Mouse (Mus musculus): ENCODE results near the gene Bmp4. TPM values are rescaled to one million over a fixed set of nuclear protein-coding genes. Genes with fewer than 3 reads are reported as not detected.

Bmp4 gene
- polyA plus RNA-seq, 1 experiment from 2014 or later = 21.3 TPM

DNA sequence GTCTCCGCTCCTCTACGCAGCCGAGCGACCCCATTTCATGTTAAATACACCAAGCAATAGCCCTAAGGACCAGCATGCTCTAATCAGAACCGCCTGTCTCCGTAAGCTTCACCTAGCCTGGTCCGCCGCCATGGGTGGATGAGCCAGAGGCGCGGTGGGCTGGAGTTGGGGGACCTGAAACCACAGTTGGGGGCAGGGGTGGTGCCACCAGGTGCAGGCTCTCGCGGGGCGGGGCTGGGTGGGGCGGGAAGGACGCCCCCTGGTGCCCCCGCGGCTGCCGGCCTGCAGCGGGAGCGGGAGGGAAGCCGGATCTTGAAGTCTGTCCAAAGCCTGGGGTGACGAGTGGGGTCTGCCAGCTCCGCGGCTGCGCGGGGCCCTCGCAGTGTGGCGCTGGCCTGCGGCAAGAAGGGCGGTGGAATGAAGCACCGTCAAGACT lies 10.2 kb downstream of the Bmp4 start:
- TF ChIP-seq CTCF (IDR thresholded peaks at IDR 0.05; ENCODE audit: low read depth) = peak; percentile 38; the same call in 1 of the 2 replicates
- Histone ChIP-seq H3K4me3 (replicated peaks; ENCODE audit: low read depth, low read length) (peak overlapping the region; percentile 19), H3K9me3 (replicated peaks; ENCODE audit: low read length) (no peaks in the 10 kb centered on the region), H3K9ac (ENCODE audit: low read depth, low read length) (peak overlapping the region; percentile 43; the same call in 1 of the 2 replicates), H3K36me3 (ENCODE audit: insufficient read depth, low read length) (peaks cover 7% of the 10 kb centered on the region; the same call in 1 of the 2 replicates), H3K4me2 (ENCODE audit: low read length) (peak overlapping the region; percentile 56), H3K4me1 (replicated peaks; ENCODE audit: insufficient read depth, low read length) (peaks cover 3% of the 10 kb centered on the region; the same call in 1 of the 2 replicates), H3K27me3 (ENCODE audit: insufficient read depth, low read length) (no peaks in the 10 kb centered on the region), H3K27ac (no peak overlapping the region)
- DNase-seq (ENCODE audit: low spot score) (no peak), ATAC-seq (replicated peaks; ENCODE audit: low FRiP score, low read depth) (peak; percentile 58; the same call in 1 of the 2 replicates)
- WGBS = 14% methylated on average over 31 of the region's 31 CpGs

DNA sequence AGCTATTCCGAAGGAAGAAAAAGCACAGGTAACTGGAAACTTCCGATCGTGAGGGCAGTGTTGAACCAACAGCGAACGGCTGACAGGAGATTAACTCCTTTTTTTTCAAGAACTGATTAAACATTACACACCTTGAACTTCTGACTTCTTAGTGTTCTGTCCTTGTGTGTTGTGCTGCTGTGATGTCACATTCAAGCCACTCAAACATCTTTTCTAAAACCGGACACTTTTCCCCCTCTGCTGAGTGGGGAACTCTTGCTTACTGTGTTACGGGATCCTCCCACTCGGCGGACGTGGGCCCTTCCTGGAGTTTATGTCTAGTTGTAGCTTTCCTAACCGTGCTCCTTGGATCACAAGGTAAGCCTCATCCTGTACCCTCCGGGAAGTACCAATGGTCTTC lies 11.2 kb downstream of the Bmp4 start, which contains the start of gene Gm15217:
TSS of gene Gm15217 (plus strand) at position 130 of the 400 bp plus-strand sequence.
- DNase-seq (ENCODE audit: low spot score) = no peak
- Histone ChIP-seq H3K9me3 (replicated peaks; ENCODE audit: low read length) (no peaks in the 10 kb centered on the region), H3K27ac (no peak within 1 kb of the TSS), H3K27me3 (ENCODE audit: insufficient read depth, low read length) (no peaks in the 10 kb centered on the region), H3K4me1 (replicated peaks; ENCODE audit: insufficient read depth, low read length) (no peaks in the 10 kb centered on the region), H3K36me3 (ENCODE audit: insufficient read depth, low read length) (peaks cover 7% of the 10 kb centered on the region; the same call in 1 of the 2 replicates), H3K4me2 (ENCODE audit: low read length) (peak within 1 kb of the TSS; percentile 56), H3K9ac (ENCODE audit: low read depth, low read length) (peak within 1 kb of the TSS; percentile 43; the same call in 1 of the 2 replicates), H3K4me3 (replicated peaks; ENCODE audit: low read depth, low read length) (peak within 1 kb of the TSS; percentile 19)
- no peak for TF ChIP-seq CTCF (IDR thresholded peaks at IDR 0.05; ENCODE audit: low read depth)
- no peak for ATAC-seq (replicated peaks; ENCODE audit: low FRiP score, low read depth)
- 64% methylated on average over 12 of the region's 12 CpGs for WGBS

DNA sequence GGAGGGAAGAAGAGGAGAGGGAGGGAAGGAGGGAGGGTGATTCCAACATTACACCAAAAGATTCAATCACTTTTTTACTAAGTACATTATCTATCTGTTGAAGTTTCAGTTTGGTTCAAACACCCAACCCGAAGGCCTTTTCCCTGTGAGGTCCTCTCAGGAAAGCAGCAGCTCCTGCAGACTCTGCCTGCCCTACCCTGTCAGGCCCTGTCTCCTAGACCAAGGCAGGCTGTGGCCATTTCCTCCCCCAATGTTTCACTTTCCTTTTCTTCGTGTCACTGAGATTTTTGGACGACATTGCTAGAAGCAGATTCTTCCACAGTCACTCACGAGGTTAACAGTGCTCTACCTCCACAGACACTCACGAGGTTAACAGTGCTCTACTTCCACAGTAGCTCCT lies 14.7 kb downstream of the Bmp4 start:
- no peak for TF ChIP-seq CTCF (IDR thresholded peaks at IDR 0.05; ENCODE audit: low read depth)
- no peak overlapping the region for H3K4me2 ChIP-seq (ENCODE audit: low read length)
- H3K36me3 ChIP-seq (ENCODE audit: insufficient read depth, low read length) = no peaks in the 10 kb centered on the region
- no peaks in the 10 kb centered on the region for H3K4me1 ChIP-seq (replicated peaks; ENCODE audit: insufficient read depth, low read length)
- H3K9ac ChIP-seq (ENCODE audit: low read depth, low read length) = no peak overlapping the region
- no peaks in the 10 kb centered on the region for H3K9me3 ChIP-seq (replicated peaks; ENCODE audit: low read length)
- ATAC-seq (replicated peaks; ENCODE audit: low FRiP score, low read depth) (no peak), DNase-seq (ENCODE audit: low spot score) (no peak)
- no peaks in the 10 kb centered on the region for H3K27me3 ChIP-seq (ENCODE audit: insufficient read depth, low read length)
- H3K4me3 ChIP-seq (replicated peaks; ENCODE audit: low read depth, low read length) = no peak overlapping the region
- no peak overlapping the region for H3K27ac ChIP-seq
- 60% methylated on average over 5 of the region's 5 CpGs for WGBS

DNA sequence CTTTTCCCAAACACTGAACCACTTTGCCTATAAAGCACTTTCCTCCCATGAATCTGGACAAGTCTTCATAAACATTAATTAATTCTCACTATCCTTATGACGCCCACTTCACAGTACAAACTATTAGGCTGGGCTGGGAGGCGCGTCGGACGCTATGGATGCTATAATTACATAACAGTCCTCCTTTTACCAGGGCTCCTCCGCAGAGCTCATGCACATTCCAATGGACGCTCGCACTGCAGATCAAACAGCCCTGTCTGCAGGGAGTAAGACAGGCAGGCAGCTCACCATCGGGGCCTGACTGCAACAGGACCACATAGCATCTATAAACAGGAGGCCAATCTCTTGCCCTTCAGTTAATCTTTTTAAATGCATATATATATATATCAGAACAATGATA lies 18.0 kb downstream of the Bmp4 start:
- H3K9ac ChIP-seq (ENCODE audit: low read depth, low read length) = no peak overlapping the region
- H3K27ac ChIP-seq = no peak overlapping the region
- H3K4me2 ChIP-seq (ENCODE audit: low read length) = no peak overlapping the region
- no peak for TF ChIP-seq CTCF (IDR thresholded peaks at IDR 0.05; ENCODE audit: low read depth)
- H3K4me1 ChIP-seq (replicated peaks; ENCODE audit: insufficient read depth, low read length) = no peaks in the 10 kb centered on the region
- WGBS = 37% methylated on average over 9 of the region's 9 CpGs
- no peaks in the 10 kb centered on the region for H3K27me3 ChIP-seq (ENCODE audit: insufficient read depth, low read length)
- no peak for ATAC-seq (replicated peaks; ENCODE audit: low FRiP score, low read depth)
- H3K36me3 ChIP-seq (ENCODE audit: insufficient read depth, low read length) = no peaks in the 10 kb centered on the region
- no peak for DNase-seq (ENCODE audit: low spot score)
- no peaks in the 10 kb centered on the region for H3K9me3 ChIP-seq (replicated peaks; ENCODE audit: low read length)
- H3K4me3 ChIP-seq (replicated peaks; ENCODE audit: low read depth, low read length) = no peak overlapping the region

DNA sequence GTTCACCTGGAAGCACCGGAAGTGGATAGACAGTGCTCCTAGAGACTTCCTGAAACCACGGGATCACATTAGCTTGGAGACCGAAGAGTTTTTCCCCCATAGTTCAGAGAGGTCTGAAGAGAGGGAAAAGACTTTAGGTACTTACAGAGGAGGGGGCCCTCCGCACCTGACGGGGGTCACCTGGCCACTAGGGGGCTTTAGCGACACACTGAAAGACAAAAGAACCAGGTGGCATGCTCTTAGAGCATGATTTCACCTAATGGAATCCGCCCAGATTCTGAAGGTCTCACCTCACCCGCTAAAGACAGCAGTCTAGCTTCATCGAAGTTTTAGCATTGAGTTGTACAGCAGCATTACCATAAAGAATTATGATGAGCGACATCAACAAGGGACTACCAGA lies 27.3 kb downstream of the Bmp4 start:
- no peaks in the 10 kb centered on the region for H3K9me3 ChIP-seq (replicated peaks; ENCODE audit: low read length)
- ATAC-seq (replicated peaks; ENCODE audit: low FRiP score, low read depth) (no peak), DNase-seq (ENCODE audit: low spot score) (no peak)
- peak; percentile 55 for TF ChIP-seq CTCF (IDR thresholded peaks at IDR 0.05; ENCODE audit: low read depth)
- H3K27me3 ChIP-seq (ENCODE audit: insufficient read depth, low read length) = no peaks in the 10 kb centered on the region
- H3K4me3 ChIP-seq (replicated peaks; ENCODE audit: low read depth, low read length) = no peak overlapping the region
- H3K27ac ChIP-seq = no peak overlapping the region
- H3K36me3 ChIP-seq (ENCODE audit: insufficient read depth, low read length) = no peaks in the 10 kb centered on the region
- no peak overlapping the region for H3K4me2 ChIP-seq (ENCODE audit: low read length)
- H3K9ac ChIP-seq (ENCODE audit: low read depth, low read length) = no peak overlapping the region
- 43% methylated on average over 10 of the region's 10 CpGs for WGBS
- no peaks in the 10 kb centered on the region for H3K4me1 ChIP-seq (replicated peaks; ENCODE audit: insufficient read depth, low read length)

DNA sequence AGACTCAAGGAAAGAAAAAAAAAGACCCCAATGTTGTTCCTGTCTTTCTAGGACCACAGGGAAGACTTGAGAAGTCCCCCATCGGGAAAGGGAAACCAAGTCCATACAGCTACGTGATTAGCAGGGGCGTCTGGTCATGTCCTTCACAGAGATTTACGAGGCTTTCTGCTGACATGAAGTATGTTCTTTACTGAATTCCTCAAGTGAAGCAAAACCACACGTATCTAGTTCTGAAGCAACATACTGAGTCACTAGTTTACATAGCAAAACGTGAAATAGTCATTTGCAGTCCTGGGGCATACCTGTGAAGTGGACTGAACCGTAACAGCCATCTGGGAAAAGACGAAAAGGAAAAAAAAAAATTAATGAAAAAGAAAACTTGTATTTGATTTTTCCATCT lies 32.8 kb downstream of the Bmp4 start:
- WGBS = 47% methylated on average over 8 of the region's 8 CpGs
- Histone ChIP-seq H3K4me1 (replicated peaks; ENCODE audit: insufficient read depth, low read length) (no peaks in the 10 kb centered on the region), H3K27ac (no peak overlapping the region), H3K9ac (ENCODE audit: low read depth, low read length) (no peak overlapping the region), H3K9me3 (replicated peaks; ENCODE audit: low read length) (no peaks in the 10 kb centered on the region), H3K36me3 (ENCODE audit: insufficient read depth, low read length) (no peaks in the 10 kb centered on the region), H3K27me3 (ENCODE audit: insufficient read depth, low read length) (no peaks in the 10 kb centered on the region), H3K4me3 (replicated peaks; ENCODE audit: low read depth, low read length) (no peak overlapping the region), H3K4me2 (ENCODE audit: low read length) (no peak overlapping the region)
- ATAC-seq (replicated peaks; ENCODE audit: low FRiP score, low read depth) = no peak
- DNase-seq (ENCODE audit: low spot score) = no peak
- TF ChIP-seq CTCF (IDR thresholded peaks at IDR 0.05; ENCODE audit: low read depth) = no peak

DNA sequence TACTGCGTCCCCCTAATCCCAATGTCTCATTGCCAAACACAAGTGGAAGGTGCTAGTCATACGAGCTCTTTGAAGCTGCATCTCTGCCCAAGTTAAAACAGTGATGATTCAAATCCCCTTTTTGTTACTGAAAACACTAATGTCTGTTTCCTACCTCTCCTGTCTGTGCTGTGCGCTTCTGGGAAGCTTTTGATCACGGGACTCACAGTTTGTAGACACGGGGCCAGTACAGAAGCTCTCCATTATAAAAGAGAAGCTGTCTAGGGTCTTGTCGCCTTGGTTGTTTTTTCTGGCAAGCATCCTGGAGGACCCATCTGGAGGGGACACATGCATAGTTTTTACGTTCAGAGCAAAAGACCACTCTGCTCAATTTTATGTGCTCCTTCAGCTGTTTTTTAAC lies 33.2 kb downstream of the Bmp4 start:
- Histone ChIP-seq H3K4me2 (ENCODE audit: low read length) (no peak overlapping the region), H3K9me3 (replicated peaks; ENCODE audit: low read length) (no peaks in the 10 kb centered on the region), H3K27ac (no peak overlapping the region), H3K36me3 (ENCODE audit: insufficient read depth, low read length) (no peaks in the 10 kb centered on the region), H3K27me3 (ENCODE audit: insufficient read depth, low read length) (no peaks in the 10 kb centered on the region), H3K4me1 (replicated peaks; ENCODE audit: insufficient read depth, low read length) (no peaks in the 10 kb centered on the region), H3K9ac (ENCODE audit: low read depth, low read length) (no peak overlapping the region), H3K4me3 (replicated peaks; ENCODE audit: low read depth, low read length) (no peak overlapping the region)
- TF ChIP-seq CTCF (IDR thresholded peaks at IDR 0.05; ENCODE audit: low read depth) = no peak
- ATAC-seq (replicated peaks; ENCODE audit: low FRiP score, low read depth) (no peak), DNase-seq (ENCODE audit: low spot score) (no peak)
- 52% methylated on average over 7 of the region's 7 CpGs for WGBS
